16 mouse cellular contexts compared by ENCODE assay signal in genomic region chr2:168118456-168118855, GRCm38 (mm10).
"Had no signal": no experiment of that assay in that cellular context is flagged by ENCODE, and none has a peak within 500 bp of the region (broad histone marks: within the 10 kb centered on the region; RNA-seq: fewer than 3 reads in every experiment).

No protein-coding gene starts in this region.

- ATAC-seq: hindbrain, postnatal 0 days; intestine, embryonic 16.5 days had no signal

- DNase-seq: gastrocnemius, postnatal 14 days; gastrocnemius, postnatal 36 days; heart, adult 11 months; heart, adult 2 months; heart, postnatal 14 days; heart, postnatal 36 days; kidney, adult 11 months; kidney, adult 2 months; kidney, adult 9 months; kidney, postnatal 10 days; kidney, postnatal 36 days; layer of hippocampus, adult 9-11 months; layer of hippocampus, postnatal 36 days; left cerebral cortex, postnatal 4 days had no signal
